Mouse (Mus musculus) limb, embryonic 11.5 days (tissue): ENCODE results near the gene Tcf15. TPM values are rescaled to one million over a fixed set of nuclear protein-coding genes. Genes with fewer than 3 reads are reported as not detected.
A peak's percentile ranks its signal among the peaks of the same experiment; 100 is the strongest.

ENCODE experiments used
- ATAC-seq: fragments of 200-750 bp; cut with Nextera tagmentation; 2 replicates; pipeline ENCODE4 v1.8.0; 2017; ENCODE audit warnings: low read depth; ENCODE audit not compliant: insufficient number of reproducible peaks, low FRiP score, low TSS enrichment
- DNase-seq: peaks from one replicate; pipeline ENCODE4 v3.0.0-alpha.2; 2015; ENCODE audit warnings: low spot score
- H3K27ac ChIP-seq: fragments of 300-500 bp; sonication (generic); replicated peaks from 2 replicates; pipeline ENCODE4 v1.5.1; 2014; ENCODE audit warnings: low read depth, mild to moderate bottlenecking, low read length
- H3K27me3 ChIP-seq: fragments of 300-500 bp; sonication (generic); 2 replicates; pipeline ENCODE4 v1.6.1; 2014; ENCODE audit warnings: mild to moderate bottlenecking, low read length, mixed read lengths; ENCODE audit not compliant: control insufficient read depth, insufficient read depth
- H3K36me3 ChIP-seq: fragments of 300-500 bp; sonication (generic); 2 replicates; pipeline ENCODE4 v1.6.1; 2014; ENCODE audit warnings: mild to moderate bottlenecking, low read length, moderate library complexity, mixed read lengths; ENCODE audit not compliant: control insufficient read depth, insufficient read depth
- H3K4me1 ChIP-seq: fragments of 300-500 bp; sonication (generic); 2 replicates; pipeline ENCODE4 v1.6.1; 2014; ENCODE audit warnings: low read length, mixed read lengths; ENCODE audit not compliant: control insufficient read depth, insufficient read depth
- H3K4me2 ChIP-seq: fragments of 300-500 bp; sonication (generic); 2 replicates; pipeline ENCODE4 v1.6.1; 2014; ENCODE audit warnings: low read depth, mild to moderate bottlenecking, moderate library complexity; ENCODE audit not compliant: severe bottlenecking
- H3K4me3 ChIP-seq: fragments of 300-500 bp; sonication (generic); 2 replicates; pipeline ENCODE4 v1.5.1; 2014; ENCODE audit warnings: low read depth, low read length
- H3K9ac ChIP-seq: fragments of 300-500 bp; sonication (generic); 2 replicates; pipeline ENCODE4 v1.6.1; 2014; ENCODE audit warnings: mild to moderate bottlenecking, low read length
- H3K9me3 ChIP-seq: fragments of 300-500 bp; sonication (generic); 2 replicates; pipeline ENCODE4 v1.6.1; 2016; ENCODE audit warnings: low read length; ENCODE audit not compliant: control insufficient read depth
- WGBS: fragments of 180-500 bp; shearing (Covaris S2); extraction: QIAGEN DNeasy Blood & Tissue Kit; methylation state at CpG from one replicate; pipeline ENCODE4 v1.1.7; 2014; 5-methylcytosine and 5-hydroxymethylcytosine counted together
- polyA plus RNA-seq: library from polyadenylated mRNA; unstranded; fragments of >200 nt; fragmentation: Nextera tagmentation; extraction: Ambion mirVana; gene quantifications from 2 replicates; pipeline ENCODE4 v1.2.1, GENCODE M21; 2014

The Tcf15 gene
- polyA plus RNA-seq, 1 experiment from 2014 or later: 25.2 TPM

DNA sequence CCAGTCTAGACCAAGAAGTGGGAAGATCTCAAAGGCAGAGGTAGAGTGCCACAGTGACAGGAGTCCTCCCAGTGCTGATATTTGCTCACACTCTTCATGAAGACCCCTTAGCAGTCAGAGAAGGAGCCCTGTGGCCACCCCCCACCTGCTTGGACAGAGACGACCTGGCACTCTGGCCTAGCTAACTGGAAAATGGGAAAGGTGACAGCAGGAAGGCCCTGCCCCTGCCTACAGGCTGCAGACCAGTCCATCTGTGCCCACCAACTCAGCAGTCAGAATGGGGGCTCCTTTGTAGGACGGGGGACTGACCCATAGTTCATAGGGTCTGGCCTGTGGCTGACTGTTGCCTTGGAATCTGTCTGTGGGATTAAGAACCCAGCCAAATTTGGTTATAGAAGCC, 2.4 kb downstream of the Tcf15 start:
- peaks cover 20% of the 10 kb centered on the region for H3K27me3 ChIP-seq
- no peaks in the 10 kb centered on the region for H3K36me3 ChIP-seq
- no peaks in the 10 kb centered on the region for H3K9me3 ChIP-seq
- H3K4me1 ChIP-seq: peaks cover 19% of the 10 kb centered on the region
- no peak for DNase-seq
- ATAC-seq: no peak
- no peak overlapping the region for H3K9ac ChIP-seq
- WGBS: 58% methylated on average over 2 of the region's 2 CpGs
- no peak overlapping the region for H3K4me2 ChIP-seq
- H3K27ac ChIP-seq: no peak overlapping the region
- no peak overlapping the region for H3K4me3 ChIP-seq

DNA sequence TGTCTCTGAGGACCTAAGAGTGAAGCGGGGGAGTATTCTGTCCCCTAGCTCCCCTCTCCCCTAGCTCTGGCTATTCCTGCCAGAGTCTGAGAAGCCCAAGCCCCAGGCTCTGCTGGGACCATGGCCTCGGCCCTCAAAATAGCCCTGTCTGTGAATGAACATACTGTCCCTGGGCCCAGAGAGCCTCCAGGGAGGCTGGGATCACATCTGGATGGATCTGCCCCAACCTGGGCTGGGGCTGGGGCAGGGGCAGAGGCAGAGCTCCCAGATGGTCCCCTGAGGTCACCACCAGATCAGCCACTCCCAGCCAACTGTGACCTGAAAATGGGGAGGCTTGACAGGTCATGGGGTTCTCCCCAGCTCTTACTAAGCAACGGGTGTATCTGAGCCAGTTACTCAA, 3.7 kb downstream of the Tcf15 start:
- Histone ChIP-seq H3K36me3 (no peaks in the 10 kb centered on the region), H3K4me3 (no peak overlapping the region), H3K4me2 (no peak overlapping the region), H3K9me3 (no peaks in the 10 kb centered on the region), H3K27me3 (peaks cover 20% of the 10 kb centered on the region), H3K27ac (no peak overlapping the region), H3K9ac (no peak overlapping the region), H3K4me1 (peaks cover 11% of the 10 kb centered on the region)
- 67% methylated on average over 3 of the region's 3 CpGs for WGBS
- DNase-seq (no peak), ATAC-seq (no peak)

DNA sequence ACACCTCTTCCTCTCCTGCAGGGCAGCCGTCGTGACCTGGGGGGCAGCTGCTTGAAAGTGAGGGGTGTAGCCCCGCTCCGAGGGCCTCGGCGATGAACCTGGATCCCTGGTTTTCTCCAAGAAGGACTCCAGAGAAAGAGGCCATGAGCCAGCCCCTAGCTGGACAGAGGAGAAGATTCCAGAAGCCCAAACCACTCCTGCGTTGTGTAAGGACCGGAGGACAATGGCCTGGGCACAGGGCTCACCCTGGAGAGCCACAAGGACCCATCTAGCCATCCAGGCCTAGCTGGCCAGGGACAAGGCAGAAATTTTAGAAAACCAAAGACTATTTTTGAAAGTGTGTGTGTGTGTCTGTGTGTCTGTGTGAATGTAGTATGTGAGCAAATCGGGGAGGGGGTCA, 5.3 kb downstream of the Tcf15 start:
- H3K4me1 ChIP-seq: peaks cover 10% of the 10 kb centered on the region
- DNase-seq: no peak
- 82% methylated on average over 9 of the region's 9 CpGs for WGBS
- H3K27me3 ChIP-seq: peaks cover 18% of the 10 kb centered on the region
- no peaks in the 10 kb centered on the region for H3K36me3 ChIP-seq
- no peak overlapping the region for H3K9ac ChIP-seq
- H3K9me3 ChIP-seq: no peaks in the 10 kb centered on the region
- no peak for ATAC-seq
- H3K4me3 ChIP-seq: no peak overlapping the region
- H3K27ac ChIP-seq: no peak overlapping the region
- H3K4me2 ChIP-seq: no peak overlapping the region

DNA sequence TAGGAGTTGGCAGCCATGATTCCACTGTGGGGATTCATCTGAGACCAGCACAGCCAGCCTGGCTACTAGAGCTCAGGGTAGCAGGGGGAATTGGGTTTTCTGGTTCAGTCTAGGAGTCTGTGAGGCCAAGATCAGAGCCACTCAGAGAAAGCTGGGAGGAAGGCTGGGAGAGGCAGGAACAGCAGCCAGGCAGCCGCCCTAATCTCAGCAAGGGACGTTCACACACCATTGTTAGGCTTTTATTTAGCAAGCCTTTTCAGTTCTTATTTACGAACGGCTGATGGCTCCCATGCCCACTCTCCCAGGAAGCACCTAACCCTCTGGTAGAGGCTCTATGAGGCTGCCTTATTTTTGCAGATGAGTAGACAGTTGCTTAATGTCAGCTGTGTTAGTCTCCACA, 6.5 kb downstream of the Tcf15 start:
- Histone ChIP-seq H3K27ac (no peak overlapping the region), H3K4me1 (peaks cover 3% of the 10 kb centered on the region), H3K9me3 (no peaks in the 10 kb centered on the region), H3K9ac (no peak overlapping the region), H3K4me3 (no peak overlapping the region), H3K4me2 (no peak overlapping the region), H3K36me3 (no peaks in the 10 kb centered on the region), H3K27me3 (peaks cover 6% of the 10 kb centered on the region)
- WGBS: 35% methylated on average over 4 of the region's 4 CpGs
- ATAC-seq (no peak), DNase-seq (no peak)

DNA sequence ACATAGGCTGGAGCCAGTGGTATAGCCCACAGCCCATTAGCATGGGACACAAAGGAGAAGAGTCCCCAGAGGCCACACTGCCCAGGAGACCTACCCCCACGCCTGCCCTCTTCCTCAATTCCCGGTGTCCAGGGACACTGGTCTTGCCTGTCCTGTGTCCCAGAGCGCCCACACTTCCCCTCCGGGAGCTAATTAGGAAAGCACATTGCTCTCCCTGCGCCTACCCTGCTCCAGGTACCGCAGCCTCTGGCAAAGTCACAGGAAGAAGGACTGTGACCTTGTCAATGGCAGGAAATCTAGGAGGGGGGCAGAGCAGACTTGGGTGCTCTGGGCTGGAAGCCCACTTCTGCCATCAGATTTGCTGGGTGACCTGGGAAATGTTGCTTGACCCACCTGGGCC, 7.0 kb downstream of the Tcf15 start:
- Histone ChIP-seq H3K36me3 (no peaks in the 10 kb centered on the region), H3K4me2 (no peak overlapping the region), H3K27me3 (peaks cover 3% of the 10 kb centered on the region; the same call in 1 of the 2 replicates), H3K4me1 (peaks cover 6% of the 10 kb centered on the region), H3K27ac (no peak overlapping the region), H3K9me3 (no peaks in the 10 kb centered on the region), H3K4me3 (no peak overlapping the region), H3K9ac (no peak overlapping the region)
- ATAC-seq (no peak), DNase-seq (no peak)
- WGBS: 69% methylated on average over 6 of the region's 6 CpGs

DNA sequence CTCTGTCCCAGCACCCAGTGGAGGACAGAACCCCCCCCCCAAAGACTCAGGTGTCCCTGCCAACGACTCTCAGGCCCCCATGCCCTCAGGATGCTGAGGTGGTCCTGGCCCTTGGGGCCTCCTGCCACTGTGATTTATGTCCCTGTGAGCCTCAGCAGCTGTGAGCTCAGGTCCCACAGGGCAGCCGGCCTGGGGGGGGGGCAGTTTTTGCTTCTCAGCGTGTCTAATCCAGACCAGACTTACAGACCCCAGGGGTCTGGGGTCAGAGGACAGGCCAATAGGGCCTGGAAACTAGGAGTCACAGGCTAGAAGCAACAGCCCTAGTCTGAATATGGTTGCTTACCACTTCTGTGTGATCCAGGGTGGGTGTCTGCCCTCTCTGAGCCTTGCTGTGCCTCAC, 10.0 kb downstream of the Tcf15 start:
- DNase-seq (no peak), ATAC-seq (no peak)
- Histone ChIP-seq H3K4me3 (no peak overlapping the region), H3K4me1 (peaks cover 7% of the 10 kb centered on the region), H3K36me3 (no peaks in the 10 kb centered on the region), H3K27ac (no peak overlapping the region), H3K4me2 (no peak overlapping the region), H3K27me3 (no peaks in the 10 kb centered on the region), H3K9me3 (no peaks in the 10 kb centered on the region), H3K9ac (no peak overlapping the region)
- 12% methylated on average over 3 of the region's 3 CpGs for WGBS

DNA sequence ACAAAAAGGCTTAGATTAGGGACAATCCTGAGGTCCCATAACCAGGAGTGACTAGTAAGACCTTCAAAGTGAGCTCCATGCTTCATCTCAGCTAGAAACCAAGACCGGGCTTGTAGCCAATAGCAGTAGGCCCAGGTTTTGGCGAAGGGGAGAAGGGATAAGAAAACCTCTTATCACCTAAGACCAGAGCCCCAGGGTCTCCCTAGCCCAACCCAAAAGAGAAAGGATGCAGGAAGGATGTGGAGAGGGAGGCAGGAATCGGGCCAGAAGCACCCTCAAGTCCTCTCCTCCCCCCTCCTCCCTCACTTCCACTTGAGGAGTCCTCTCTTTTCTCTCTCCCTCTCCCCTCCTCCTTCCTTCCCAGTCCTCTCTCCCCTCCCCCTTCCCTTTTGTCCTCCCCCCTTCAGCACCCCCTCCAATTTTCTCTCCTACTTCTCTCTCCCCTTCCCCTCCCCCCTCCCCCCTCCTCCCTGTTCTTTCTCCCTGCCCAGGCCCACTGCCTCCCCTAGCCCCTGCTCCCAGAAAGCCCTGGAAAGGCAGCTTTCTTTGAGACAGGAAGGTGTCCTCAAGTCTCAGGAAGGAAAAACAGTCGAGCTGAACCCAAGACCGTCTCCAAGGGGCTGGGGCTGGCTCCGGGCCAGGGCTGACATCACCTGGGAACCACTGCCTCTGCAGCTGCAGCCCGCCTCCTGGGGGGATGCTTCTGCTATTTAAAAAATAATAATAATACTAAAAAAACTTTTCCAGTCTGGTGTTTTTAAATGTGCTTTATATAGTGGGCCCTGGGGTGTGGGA, 12.2 kb downstream of the Tcf15 start:
- H3K36me3 ChIP-seq: no peaks in the 10 kb centered on the region
- ATAC-seq: no peak
- H3K9ac ChIP-seq: no peak overlapping the region
- no peaks in the 10 kb centered on the region for H3K9me3 ChIP-seq
- H3K4me1 ChIP-seq: peaks cover 7% of the 10 kb centered on the region
- no peak overlapping the region for H3K4me2 ChIP-seq
- peak; percentile 45 for DNase-seq
- H3K27ac ChIP-seq: no peak overlapping the region; the same call in 1 of the 2 replicates
- 57% methylated on average over 7 of the region's 7 CpGs for WGBS
- no peaks in the 10 kb centered on the region for H3K27me3 ChIP-seq
- H3K4me3 ChIP-seq: no peak overlapping the region

DNA sequence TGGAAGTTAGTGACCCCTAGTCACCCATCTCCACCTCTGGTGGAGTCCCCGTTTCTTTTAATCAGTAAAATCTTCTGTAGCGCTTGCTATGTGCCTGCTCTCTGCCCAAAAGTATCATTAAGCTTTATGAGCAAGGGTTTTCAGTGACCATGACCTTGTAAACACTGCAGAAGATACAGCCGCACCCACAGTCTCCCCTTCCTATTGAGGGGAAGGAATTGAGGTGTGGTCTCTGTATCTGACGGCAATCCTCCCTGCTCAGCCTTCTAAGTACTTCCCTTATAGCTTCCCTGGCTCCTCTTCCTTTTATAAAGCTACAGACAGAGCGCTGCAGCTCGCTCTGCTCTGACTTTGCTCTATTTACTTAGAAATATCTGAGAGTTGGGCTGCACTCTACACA, 13.1 kb downstream of the Tcf15 start:
- H3K27ac ChIP-seq: no peak overlapping the region
- H3K4me1 ChIP-seq: peaks cover 7% of the 10 kb centered on the region
- H3K4me2 ChIP-seq: no peak overlapping the region
- H3K4me3 ChIP-seq: no peak overlapping the region
- H3K27me3 ChIP-seq: no peaks in the 10 kb centered on the region
- no peak for DNase-seq
- H3K36me3 ChIP-seq: no peaks in the 10 kb centered on the region
- H3K9ac ChIP-seq: no peak overlapping the region
- WGBS: 82% methylated on average over 6 of the region's 6 CpGs
- ATAC-seq: no peak
- H3K9me3 ChIP-seq: no peaks in the 10 kb centered on the region

DNA sequence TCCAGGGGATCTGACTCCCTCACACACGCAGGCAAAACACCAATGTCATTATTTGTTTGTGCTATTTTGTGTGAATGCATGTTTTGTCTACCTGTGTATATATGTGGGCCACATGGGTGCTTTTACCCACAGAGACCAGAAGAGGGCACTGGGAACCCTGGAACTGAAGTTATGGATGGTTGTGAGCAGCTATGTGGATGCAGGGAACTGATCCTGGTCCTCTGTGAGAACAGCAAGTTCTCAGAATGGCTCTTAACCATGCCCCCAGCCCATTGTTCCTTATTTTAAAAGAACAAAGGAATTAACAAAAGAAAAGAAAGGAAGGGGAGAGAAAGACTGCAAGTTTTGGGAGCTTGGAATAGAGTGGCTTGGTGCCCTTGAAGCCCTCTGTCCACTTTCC, 16.1 kb downstream of the Tcf15 start:
- no peak for DNase-seq
- no peak for ATAC-seq
- no peak overlapping the region for H3K4me3 ChIP-seq
- no peaks in the 10 kb centered on the region for H3K9me3 ChIP-seq
- no peak overlapping the region for H3K9ac ChIP-seq
- no peaks in the 10 kb centered on the region for H3K36me3 ChIP-seq
- H3K4me1 ChIP-seq: peaks cover 4% of the 10 kb centered on the region; the same call in 1 of the 2 replicates
- H3K4me2 ChIP-seq: no peak overlapping the region
- H3K27me3 ChIP-seq: no peaks in the 10 kb centered on the region
- WGBS: 94% methylated on average over 1 of the region's 1 CpGs
- no peak overlapping the region for H3K27ac ChIP-seq
